Comparison of ENCODE assay signal across 8 mouse cellular contexts in genomic region chr16:35111143-35111620, GRCm38 (mm10). TPM values are rescaled to one million over a fixed set of nuclear protein-coding genes. Genes with fewer than 3 reads are reported as not detected.
DNase-seq lines count a peak whose midpoint lies in the region; ATAC-seq lines count a peak whose summit lies in the region.

No protein-coding gene starts in this region.

- peaks cover 12% of the 10 kb centered on the region for H3K36me3 ChIP-seq in hindbrain, embryonic 13.5 days
- H3K36me3 ChIP-seq in midbrain, embryonic 16.5 days (ENCODE audit: control insufficient read depth, insufficient read depth, low read length), result no peaks in the 10 kb centered on the region; the same call in 1 of the 2 replicates

- 66% methylated on average over 8 of the region's 8 CpGs for WGBS in hindbrain, embryonic 13.5 days
- 64% methylated on average over 8 of the region's 8 CpGs for WGBS in midbrain, embryonic 16.5 days

- 0 out of 2 replicates have a peak, but pooled peaks have one; percentile 17 for ATAC-seq in hindbrain, embryonic 13.5 days (ENCODE audit: low FRiP score)
- peak; percentile 61 for ATAC-seq in midbrain, embryonic 16.5 days

- DNase-seq in layer of hippocampus, adult 11-12 months (ENCODE audit: low spot score), result peak; percentile 33
- DNase-seq in layer of hippocampus, postnatal 14 days (ENCODE audit: low spot score in 2 of 2), result no peak
- DNase-seq in ES-CJ7 (ENCODE audit: low read depth, low spot score), result peak; percentile 40
- DNase-seq in brain, adult 2 months (ENCODE audit: low read depth, low spot score), result peak; percentile 69
- no peak for DNase-seq in gastrocnemius, postnatal 25 days
- DNase-seq in spleen, postnatal 4 days (ENCODE audit: low spot score in 2 of 2), result no peak

- no peaks in the 10 kb centered on the region for H3K27me3 ChIP-seq in hindbrain, embryonic 13.5 days
- H3K27me3 ChIP-seq in midbrain, embryonic 16.5 days (ENCODE audit: control insufficient read depth, insufficient read depth, low read depth, low read length), result no peaks in the 10 kb centered on the region

- H3K4me2 ChIP-seq in hindbrain, embryonic 13.5 days, result no peak overlapping the region
- H3K4me2 ChIP-seq in midbrain, embryonic 16.5 days (ENCODE audit: low read length), result peak overlapping the region; percentile 55

- no peak overlapping the region for H3K4me3 ChIP-seq in hindbrain, embryonic 13.5 days
- no peak overlapping the region for H3K4me3 ChIP-seq in midbrain, embryonic 16.5 days (ENCODE audit: low read depth, low read length)

- peak overlapping the region; percentile 42; the same call in 1 of the 2 replicates for H3K27ac ChIP-seq in hindbrain, embryonic 13.5 days
- H3K27ac ChIP-seq in midbrain, embryonic 16.5 days (ENCODE audit: low read length), result no peak overlapping the region; the same call in 1 of the 2 replicates

- H3K4me1 ChIP-seq in hindbrain, embryonic 13.5 days (replicated peaks), result peaks cover 7% of the 10 kb centered on the region
- peaks cover 10% of the 10 kb centered on the region for H3K4me1 ChIP-seq in midbrain, embryonic 16.5 days (ENCODE audit: control insufficient read depth, insufficient read depth, low read length)

- H3K9ac ChIP-seq in hindbrain, embryonic 13.5 days, result no peak overlapping the region
- peak overlapping the region; percentile 57; the same call in 1 of the 2 replicates for H3K9ac ChIP-seq in midbrain, embryonic 16.5 days (ENCODE audit: low read depth, low read length)

- H3K9me3 ChIP-seq in hindbrain, embryonic 13.5 days, result no peaks in the 10 kb centered on the region
- H3K9me3 ChIP-seq in midbrain, embryonic 16.5 days (replicated peaks; ENCODE audit: control insufficient read depth, low read length, poor library complexity, severe bottlenecking), result no peaks in the 10 kb centered on the region

RNA-seq across cellular contexts. Expression of gene Adcy5, which starts 43.5 kb away (rescaled TPM):
- total RNA-seq in layer of hippocampus, postnatal 14 days (2021), result 10 to 100 TPM; 68.8 to 69.8 TPM
- 5.0 and 5.6 TPM in 2 replicates for polyA plus RNA-seq in hindbrain, embryonic 13.5 days (2015; fragmentation: Nextera tagmentation; extraction: Ambion mirVana)
- polyA plus RNA-seq in midbrain, embryonic 16.5 days (2015; fragmentation: Nextera tagmentation; extraction: Ambion mirVana), result 7.0 and 7.1 TPM in 2 replicates
- total RNA-seq in gastrocnemius, postnatal 25 days (2021), result 1 to 10 TPM; 1.2 to 4.1 TPM

Comparison
In these comparisons a context has a peak if more than half of its experiments do, and no peak if none do; other contexts are left out.
1. DNase-seq: peak in layer of hippocampus, adult 11-12 months (single experiment), ES-CJ7 (single experiment) and brain, adult 2 months (single experiment); none in layer of hippocampus, postnatal 14 days (0 of 2), gastrocnemius, postnatal 25 days (single experiment) and spleen, postnatal 4 days (0 of 2).
2. RNA of gene Adcy5, which starts 43.5 kb away (total RNA-seq): 68.8 to 69.8 TPM in layer of hippocampus, postnatal 14 days; 1.2 to 4.1 TPM in gastrocnemius, postnatal 25 days; every median in the first group is over 10 times any median in the second.